Mouse (Mus musculus) G1E (cell line): Measurements from ENCODE around the gene Rreb1. TPM values are rescaled to one million over a fixed set of nuclear protein-coding genes. Genes with fewer than 3 reads are reported as not detected.

Source experiments
- ATAC-seq: 2 replicates; pipeline ENCODE4 v1.8.0; 2016; ENCODE audit warnings: mild to moderate bottlenecking; ENCODE audit not compliant: insufficient number of reproducible peaks, poor library complexity, low FRiP score, severe bottlenecking; ENCODE audit errors: extremely low read depth
- DNase-seq: peaks from one replicate; pipeline ENCODE4 v3.0.0; 2012; ENCODE audit warnings: low spot score
- H3K27me3 ChIP-seq: 2 replicates; pipeline ENCODE4 v1.6.1; 2012; ENCODE audit warnings: mild to moderate bottlenecking, low read length, inconsistent platforms; ENCODE audit not compliant: insufficient read depth
- H3K36me3 ChIP-seq: replicated peaks from 2 replicates; pipeline ENCODE3; 2012; ENCODE audit warnings: mild to moderate bottlenecking, inconsistent platforms
- H3K4me1 ChIP-seq: 2 replicates; pipeline ENCODE4 v1.6.1; 2012; ENCODE audit warnings: low read depth, low read length, inconsistent platforms, mixed read lengths; ENCODE audit not compliant: insufficient read depth
- H3K4me3 ChIP-seq: 2 replicates; pipeline ENCODE4 v1.5.1; 2012; ENCODE audit warnings: low read depth, mild to moderate bottlenecking, inconsistent platforms, low read length, moderate library complexity, mixed read lengths
- H3K9me3 ChIP-seq: replicated peaks from 2 replicates; pipeline ENCODE4 v1.6.1; 2012; ENCODE audit warnings: inconsistent platforms
- CTCF ChIP-seq: IDR thresholded peaks from 2 replicates; pipeline ENCODE4 v1.5.1; 2012; ENCODE audit warnings: low read depth, low read length, inconsistent platforms, mixed read lengths
- GATA1 ChIP-seq: IDR thresholded peaks from 2 replicates; pipeline ENCODE4 v1.6.1; 2012; ENCODE audit warnings: borderline replicate concordance, low read length, inconsistent platforms, mixed read lengths
- GATA2 ChIP-seq: IDR thresholded peaks from 2 replicates; pipeline ENCODE4 v1.6.1; 2012; ENCODE audit warnings: low read depth, low read length, inconsistent platforms, borderline replicate concordance
- POLR2AphosphoS5 ChIP-seq: IDR thresholded peaks from 2 replicates; pipeline ENCODE4 v1.6.1; 2012; ENCODE audit warnings: low read depth, low read length, inconsistent platforms; ENCODE audit not compliant: insufficient replicate concordance
- TAL1 ChIP-seq: conservative IDR thresholded peaks from 2 replicates; pipeline ENCODE4 v1.6.1; 2012; ENCODE audit warnings: low read depth, low read length, inconsistent platforms, mixed read lengths
- polyA plus RNA-seq: library from polyadenylated mRNA; stranded (reverse); fragments of >175 nt; gene quantifications from 2 replicates; pipeline ENCODE4 v1.2.3, GENCODE M21; 2012
- total RNA-seq, 2 experiments: library from RNA; stranded (forward) in 1 of 2; stranded (reverse) in 1 of 2; fragments of 200-1000 nt in 1 of 2; fragments of >200 nt in 1 of 2; fragmentation: Nextera tagmentation in 1 of 2; gene quantifications; 2 replicates each; pipeline ENCODE4 v1.2.3; 2014 to 2017

Rreb1 gene
- total and polyA plus RNA-seq, 3 experiments: 16.8 to 122 (median 87.2) TPM

DNA sequence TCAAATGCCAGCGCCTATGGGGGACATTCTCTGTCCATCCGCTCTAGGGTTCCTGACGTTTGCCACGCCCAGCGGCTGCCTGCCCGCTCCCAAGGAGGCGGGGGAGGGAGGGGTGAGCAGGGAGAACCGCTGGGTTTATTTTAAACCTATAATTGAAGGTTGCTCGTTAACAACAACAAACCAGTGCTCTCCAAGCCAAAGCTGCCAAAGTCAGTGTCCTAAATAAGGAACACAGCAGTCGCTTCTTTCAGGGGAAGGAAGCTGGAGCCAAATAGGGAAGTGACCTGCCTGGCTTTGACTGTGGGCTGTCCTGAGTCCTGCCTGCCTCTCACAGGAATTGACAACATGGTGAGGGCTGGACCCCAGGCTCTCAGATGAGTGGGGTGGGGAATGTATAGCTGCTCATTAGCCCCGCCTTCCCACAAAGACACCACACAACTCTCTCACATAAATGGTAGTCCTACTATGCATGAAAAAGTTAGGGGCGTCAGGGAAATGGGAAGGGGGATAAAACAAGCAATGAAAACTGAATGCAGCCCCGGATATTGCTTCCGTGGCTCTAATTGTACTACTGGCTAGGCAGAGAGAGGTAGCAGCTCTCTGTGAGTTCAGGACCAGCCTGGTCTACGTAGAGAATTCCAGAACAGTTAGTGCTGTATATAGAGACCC is 181.2 kb downstream of the Rreb1 start:
- ATAC-seq: no peak
- peaks cover 52% of the 10 kb centered on the region for H3K4me1 ChIP-seq

DNA sequence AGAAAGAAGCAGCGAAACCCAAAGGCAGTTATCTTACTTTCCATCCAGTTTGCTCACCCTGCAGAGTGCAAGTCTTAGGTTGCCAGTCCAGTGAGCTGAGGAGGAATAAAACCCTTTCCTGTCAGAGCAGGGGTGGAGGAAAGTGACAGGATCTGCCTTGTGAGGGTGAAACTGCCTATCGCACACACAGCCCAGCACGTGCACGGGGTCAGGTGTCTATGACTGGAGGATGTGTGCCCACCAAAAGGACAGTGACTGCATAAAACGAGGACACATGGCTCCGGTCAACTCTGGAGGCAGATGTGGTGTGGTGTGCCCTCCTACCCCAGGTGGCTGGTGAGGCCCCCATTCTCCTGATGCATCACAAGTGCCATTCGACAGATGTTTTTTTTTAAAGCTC is 181.7 kb downstream of the Rreb1 start:
- peaks cover 13% of the 10 kb centered on the region for H3K9me3 ChIP-seq
- ATAC-seq (no peak), DNase-seq (no peak)
- no peak for TF ChIP-seq GATA2
- no peak for TF ChIP-seq POLR2AphosphoS5
- TF ChIP-seq CTCF: no peak
- TF ChIP-seq GATA1: no peak
- TF ChIP-seq TAL1: no peak
- no peaks in the 10 kb centered on the region for H3K27me3 ChIP-seq
- no peak overlapping the region for H3K4me3 ChIP-seq
- no peaks in the 10 kb centered on the region for H3K36me3 ChIP-seq
- peaks cover 56% of the 10 kb centered on the region for H3K4me1 ChIP-seq

More for the DNA sequence above, 181.2 kb downstream of the Rreb1 start:
- peak; percentile 34 for DNase-seq
- H3K4me3 ChIP-seq: peak overlapping the region; percentile 36; the same call in 1 of the 2 replicates
- peaks cover 13% of the 10 kb centered on the region for H3K9me3 ChIP-seq
- no peak for TF ChIP-seq GATA2
- no peak for TF ChIP-seq GATA1
- TF ChIP-seq CTCF: no peak
- no peak for TF ChIP-seq TAL1
- TF ChIP-seq POLR2AphosphoS5: no peak
- no peaks in the 10 kb centered on the region for H3K27me3 ChIP-seq
- H3K36me3 ChIP-seq: peaks cover 2% of the 10 kb centered on the region

DNA sequence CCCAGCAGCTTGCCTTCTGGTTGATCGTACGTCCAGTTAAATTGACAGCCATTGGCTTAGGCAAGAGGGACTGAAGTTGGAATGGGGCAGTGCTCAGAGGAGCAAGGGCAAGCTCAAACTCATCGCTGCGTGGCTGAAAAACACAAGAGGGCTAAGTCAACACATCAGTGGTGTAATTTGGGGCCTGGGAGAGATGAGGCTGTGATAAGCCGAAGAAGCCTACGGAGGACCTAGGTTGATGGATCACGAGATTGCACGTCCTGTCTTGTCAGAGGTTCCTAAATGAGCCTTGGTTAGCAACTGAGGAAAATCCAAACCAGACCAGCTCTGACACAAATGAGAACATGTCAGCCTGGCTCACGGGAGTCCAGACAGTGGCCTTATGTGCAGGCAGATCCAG is 184.3 kb downstream of the Rreb1 start:
- Histone ChIP-seq H3K9me3 (peaks cover 13% of the 10 kb centered on the region), H3K4me3 (no peak overlapping the region), H3K27me3 (no peaks in the 10 kb centered on the region), H3K4me1 (peaks cover 76% of the 10 kb centered on the region), H3K36me3 (no peaks in the 10 kb centered on the region)
- ATAC-seq: no peak
- no peak for DNase-seq
- TF ChIP-seq TAL1 (no peak), GATA2 (no peak), GATA1 (no peak), POLR2AphosphoS5 (no peak), CTCF (no peak)

DNA sequence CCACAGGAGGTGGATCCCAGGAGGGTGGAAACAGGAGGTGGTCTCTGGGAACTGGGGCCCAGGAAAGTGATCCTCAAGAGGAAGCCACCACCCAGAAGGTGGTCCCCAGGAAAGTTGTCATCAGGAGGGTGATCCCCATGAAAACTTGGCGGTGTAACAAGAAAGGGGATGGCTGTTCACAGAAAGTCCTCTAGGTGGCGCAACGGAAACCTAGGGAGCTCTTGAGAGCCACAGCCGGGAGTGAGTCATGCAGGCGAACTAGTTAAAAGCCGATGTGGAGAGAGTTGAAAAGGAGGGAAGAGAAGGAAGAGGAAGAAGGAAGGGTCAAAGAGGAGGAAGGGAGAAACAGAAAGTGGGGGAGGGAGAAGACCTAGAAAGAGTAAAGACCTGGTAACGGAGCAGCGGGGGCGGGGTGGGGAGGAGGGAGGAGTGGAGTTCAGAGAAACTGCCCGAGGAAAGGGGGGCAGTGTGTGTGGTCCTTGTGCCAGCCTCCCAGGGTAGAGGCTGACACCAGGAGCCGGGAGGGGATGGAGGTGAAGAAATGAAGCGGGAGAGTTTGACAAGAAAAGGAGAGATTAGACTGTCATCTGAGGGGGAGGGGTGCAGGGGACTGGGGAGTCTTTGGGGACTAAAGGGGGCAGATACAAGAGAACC is 185.3 kb downstream of the Rreb1 start:
- peak overlapping the region; percentile 68 for H3K4me3 ChIP-seq
- peaks cover 71% of the 10 kb centered on the region for H3K4me1 ChIP-seq
- no peaks in the 10 kb centered on the region for H3K36me3 ChIP-seq
- peak; percentile 79 for TF ChIP-seq CTCF
- no peak for TF ChIP-seq GATA1
- TF ChIP-seq TAL1: no peak
- no peaks in the 10 kb centered on the region for H3K27me3 ChIP-seq
- peaks cover 9% of the 10 kb centered on the region for H3K9me3 ChIP-seq
- ATAC-seq (no peak; the same call in 1 of the 2 replicates), DNase-seq (peak; percentile 79)

DNA sequence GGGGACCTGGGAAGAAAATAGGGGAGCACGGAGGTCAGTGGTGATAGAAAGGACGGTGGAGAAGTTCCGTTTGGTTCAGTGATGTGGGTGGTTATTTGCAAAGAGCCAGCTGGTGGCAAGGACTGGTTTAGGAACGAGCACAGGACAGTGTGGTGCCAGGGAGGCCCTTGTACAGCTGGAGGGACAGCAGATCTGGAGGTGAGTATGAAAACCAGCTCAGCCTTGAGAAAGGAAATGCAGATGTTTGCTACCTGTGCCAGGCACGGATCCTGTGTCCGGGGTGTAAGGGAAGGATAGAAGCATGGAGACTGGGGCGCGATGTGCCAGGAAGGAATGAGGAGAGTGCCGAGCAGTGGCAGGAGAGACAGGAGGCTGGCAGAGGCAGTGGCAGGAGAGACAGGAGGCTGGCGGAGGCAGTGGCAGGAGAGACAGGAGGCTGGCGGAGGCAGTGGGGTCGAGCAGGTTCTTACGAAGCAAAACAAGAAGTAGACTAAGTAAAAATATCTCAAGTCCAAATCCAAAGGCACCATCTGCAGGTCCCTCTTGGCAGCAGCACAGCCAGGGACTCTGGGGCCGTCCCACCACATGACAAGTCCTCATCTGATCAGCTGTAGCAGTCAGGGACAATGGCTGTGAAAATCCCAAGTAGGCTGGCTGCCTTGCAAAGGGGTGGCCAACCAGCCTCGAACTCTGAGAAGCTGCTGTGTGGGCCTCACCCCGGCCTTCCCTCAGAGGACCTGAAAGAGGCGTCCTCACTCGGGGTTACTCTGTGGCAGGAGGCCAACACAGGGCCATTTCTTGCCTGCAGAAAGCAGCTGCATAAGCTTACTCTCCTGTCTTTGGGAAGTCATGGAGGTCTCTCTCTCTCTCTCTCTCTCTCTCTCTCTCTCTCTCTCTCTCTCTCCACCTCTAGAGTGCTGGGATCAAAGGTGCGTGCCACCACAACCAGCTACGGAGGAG is 186.2 kb downstream of the Rreb1 start:
- Histone ChIP-seq H3K4me3 (peak overlapping the region; percentile 68), H3K9me3 (no peaks in the 10 kb centered on the region), H3K27me3 (no peaks in the 10 kb centered on the region), H3K36me3 (no peaks in the 10 kb centered on the region), H3K4me1 (peaks cover 68% of the 10 kb centered on the region)
- no peak for DNase-seq
- no peak for ATAC-seq
- TF ChIP-seq CTCF (no peak), GATA2 (no peak), POLR2AphosphoS5 (no peak)
